Mouse (Mus musculus) ES-Bruce4 (cell line): Measurements from ENCODE around the gene Ifna1.

Source experiments
- CTCF ChIP-seq: IDR thresholded peaks from one replicate; pipeline ENCODE4 v1.8.1; 2011; ENCODE audit warnings: low read depth, low read length
- EP300 ChIP-seq: IDR thresholded peaks from 2 replicates; pipeline ENCODE4 v1.6.1; 2011; ENCODE audit warnings: low read depth, low read length; ENCODE audit not compliant: insufficient read depth
- POLR2A ChIP-seq: IDR thresholded peaks from one replicate; pipeline ENCODE4 v1.8.1; 2011; ENCODE audit warnings: low read length; ENCODE audit not compliant: insufficient read depth

GRCm38 (mm10) chr4:88840058-88840457 is 9.8 kb upstream of the Ifna1 start:
- TF ChIP-seq CTCF, result no peak
- no peak for TF ChIP-seq POLR2A
- TF ChIP-seq EP300, result no peak
